Mouse (Mus musculus): ENCODE measurements around the gene Vmn2r59.
"Not testable (repeated sequence)": the region's sequence is repeated elsewhere in the genome, so short reads cannot be mapped to it uniquely, and the experiment has no call there.

The Vmn2r59 gene

DNA sequence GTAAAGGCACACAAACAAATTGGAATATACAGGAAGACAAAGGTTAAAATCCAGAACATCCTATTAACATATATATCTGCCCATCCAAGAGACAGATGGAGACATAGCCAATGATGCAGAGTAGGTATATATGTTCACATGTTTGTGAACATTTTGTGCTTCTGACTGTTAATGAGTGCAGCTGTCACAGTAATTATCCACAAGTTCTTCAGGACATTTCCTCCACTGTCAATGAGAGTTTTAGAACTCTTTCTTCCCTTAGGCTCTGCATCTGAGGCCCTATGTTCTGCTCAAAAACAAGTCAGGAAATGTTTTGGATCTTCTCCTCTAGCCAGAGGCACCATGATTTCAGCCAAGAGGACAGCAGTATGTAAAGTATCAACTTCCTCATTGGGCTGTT lies at the start of gene Vmn2r59:
Gene Vmn2r59, minus strand, starts transcription at position 101 of the 400 bp plus-strand sequence.
- DNase-seq: no peak

DNA sequence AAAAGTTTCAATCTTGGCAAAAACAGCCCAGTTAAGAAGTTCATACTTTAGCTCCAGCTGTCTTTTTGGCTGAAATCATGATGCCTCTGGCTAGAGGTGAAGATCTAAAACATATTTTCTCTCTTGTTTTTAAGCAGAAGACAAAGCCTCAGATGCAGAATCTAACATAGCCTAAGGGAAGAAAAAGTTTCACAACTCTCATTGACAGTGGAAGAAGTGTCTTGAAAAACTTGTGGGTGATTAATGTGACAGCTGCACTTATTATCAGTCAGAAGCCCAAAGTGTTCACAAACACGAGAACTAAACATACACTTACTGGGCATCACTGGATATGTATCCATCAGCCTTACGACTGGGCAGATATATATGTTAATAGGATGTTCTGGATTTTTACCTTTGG lies 48.6 kb upstream of the Vmn2r59 start, which contains the start of gene Vmn2r60:
Gene Vmn2r60, plus strand, starts transcription at position 301 of the 400 bp plus-strand sequence.
- no peak for DNase-seq

DNA sequence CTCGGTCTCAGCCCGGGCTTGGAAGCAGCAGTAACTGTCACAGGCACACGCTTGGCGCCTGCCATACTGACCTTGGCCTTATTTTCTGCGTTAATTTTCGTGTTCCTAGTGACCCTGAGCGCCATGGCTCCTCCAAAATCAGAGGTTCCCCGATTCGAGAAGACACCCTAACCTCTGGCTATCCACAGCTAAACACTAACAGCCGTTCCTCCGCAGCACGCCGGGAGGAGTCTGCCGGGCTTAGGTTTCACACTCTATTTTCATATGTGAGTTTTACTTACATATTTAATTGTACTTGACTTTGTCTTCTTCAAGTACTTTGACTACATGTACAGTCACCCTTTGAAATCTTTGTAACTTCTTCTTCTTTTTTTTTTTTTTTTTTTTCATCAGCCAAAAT lies 48.2 kb upstream of the Vmn2r59 start:
- DNase-seq: not testable (repeated sequence)

Data from cerebellum, postnatal 10 days (tissue).